Mouse (Mus musculus) embryonic facial prominence, embryonic 10.5 days (tissue): ENCODE measurements at regions not wholly inside any gene's neighbourhood (a gene's known extent, or its start where the extent isn't known, plus 50 kb on each side); places are given as distances from the start of the nearest gene placed in this dataset.
A peak's percentile ranks its signal among the peaks of the same experiment; 100 is the strongest.

ENCODE experiments used
- DNase-seq: peaks from one replicate; pipeline ENCODE4 v3.0.0-alpha.2; 2017; ENCODE audit warnings: low spot score
- H3K27ac ChIP-seq: fragments of 300-500 bp; sonication (generic); replicated peaks from 2 replicates; pipeline ENCODE4 v1.5.1; 2016; ENCODE audit warnings: mild to moderate bottlenecking
- H3K27me3 ChIP-seq: fragments of 300-500 bp; sonication (generic); replicated peaks from 2 replicates; pipeline ENCODE4 v1.6.1; 2016; ENCODE audit warnings: low read depth, mild to moderate bottlenecking; ENCODE audit not compliant: poor library complexity, severe bottlenecking
- H3K36me3 ChIP-seq: fragments of 300-500 bp; sonication (generic); replicated peaks from 2 replicates; pipeline ENCODE4 v1.6.1; 2016; ENCODE audit warnings: mild to moderate bottlenecking, moderate library complexity
- H3K4me1 ChIP-seq: fragments of 300-500 bp; sonication (generic); 2 replicates; pipeline ENCODE4 v1.6.1; 2016
- H3K4me3 ChIP-seq: fragments of 300-500 bp; sonication (generic); 2 replicates; pipeline ENCODE4 v1.5.1; 2016; ENCODE audit warnings: mild to moderate bottlenecking, moderate library complexity
- H3K9me3 ChIP-seq: fragments of 300-500 bp; sonication (generic); 2 replicates; pipeline ENCODE4 v1.6.1; 2016; ENCODE audit warnings: mild to moderate bottlenecking
- WGBS: fragments of 180-500 bp; shearing (Covaris S2); methylation state at CpG from one replicate; pipeline ENCODE4 v1.1.7; 2016; 5-methylcytosine and 5-hydroxymethylcytosine counted together

DNA sequence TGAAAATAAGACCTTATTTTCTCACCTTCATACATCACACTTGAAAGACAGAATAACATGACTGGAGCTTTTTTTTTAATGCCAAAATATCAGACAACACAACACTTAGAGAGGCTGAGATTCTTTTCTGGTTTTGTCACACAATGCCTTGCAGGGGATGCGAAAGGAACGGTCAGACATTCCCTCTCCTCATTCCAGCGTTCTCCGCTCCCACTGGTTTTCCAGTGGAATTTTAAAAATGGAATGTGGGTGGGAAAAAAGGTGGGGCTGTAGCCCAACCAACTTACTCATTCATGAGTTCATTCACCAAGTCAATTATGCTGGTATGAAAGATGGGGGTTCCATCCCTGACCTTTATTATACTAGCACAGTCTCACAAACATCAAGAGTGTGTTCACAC lies 169.6 kb upstream of the Erbb4 start:
- no peaks in the 10 kb centered on the region for H3K27me3 ChIP-seq
- H3K4me3 ChIP-seq = no peak overlapping the region
- no peak for DNase-seq
- H3K9me3 ChIP-seq = no peaks in the 10 kb centered on the region
- WGBS = 84% methylated on average over 4 of the region's 4 CpGs
- H3K27ac ChIP-seq = no peak overlapping the region
- H3K36me3 ChIP-seq = no peaks in the 10 kb centered on the region
- no peaks in the 10 kb centered on the region for H3K4me1 ChIP-seq

DNA sequence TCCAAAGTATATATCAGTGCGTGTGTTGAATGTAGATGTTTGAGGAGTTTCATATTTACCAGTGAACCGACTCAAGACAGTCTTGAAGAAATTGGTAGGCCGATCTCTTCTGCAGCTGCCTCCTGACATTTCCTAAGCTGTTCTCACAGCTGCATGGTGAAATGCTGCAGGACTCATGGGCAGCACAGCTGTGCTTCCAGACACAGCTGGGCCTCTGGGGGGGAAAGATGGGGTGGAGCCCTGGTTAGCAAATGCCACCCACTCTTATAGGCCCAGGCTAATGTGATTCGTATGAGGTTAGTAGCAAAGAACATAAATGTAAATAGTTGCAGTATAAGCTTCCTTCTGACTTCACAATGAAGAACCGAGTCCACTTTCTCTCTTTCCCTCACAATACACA lies 139.8 kb upstream of the Erbb4 start:
- no peak overlapping the region; the same call in 1 of the 2 replicates for H3K27ac ChIP-seq
- H3K36me3 ChIP-seq = no peaks in the 10 kb centered on the region
- DNase-seq = no peak
- no peaks in the 10 kb centered on the region for H3K27me3 ChIP-seq
- H3K9me3 ChIP-seq = no peaks in the 10 kb centered on the region
- no peaks in the 10 kb centered on the region for H3K4me1 ChIP-seq
- no peak overlapping the region for H3K4me3 ChIP-seq
- WGBS = 85% methylated on average over 5 of the region's 5 CpGs

DNA sequence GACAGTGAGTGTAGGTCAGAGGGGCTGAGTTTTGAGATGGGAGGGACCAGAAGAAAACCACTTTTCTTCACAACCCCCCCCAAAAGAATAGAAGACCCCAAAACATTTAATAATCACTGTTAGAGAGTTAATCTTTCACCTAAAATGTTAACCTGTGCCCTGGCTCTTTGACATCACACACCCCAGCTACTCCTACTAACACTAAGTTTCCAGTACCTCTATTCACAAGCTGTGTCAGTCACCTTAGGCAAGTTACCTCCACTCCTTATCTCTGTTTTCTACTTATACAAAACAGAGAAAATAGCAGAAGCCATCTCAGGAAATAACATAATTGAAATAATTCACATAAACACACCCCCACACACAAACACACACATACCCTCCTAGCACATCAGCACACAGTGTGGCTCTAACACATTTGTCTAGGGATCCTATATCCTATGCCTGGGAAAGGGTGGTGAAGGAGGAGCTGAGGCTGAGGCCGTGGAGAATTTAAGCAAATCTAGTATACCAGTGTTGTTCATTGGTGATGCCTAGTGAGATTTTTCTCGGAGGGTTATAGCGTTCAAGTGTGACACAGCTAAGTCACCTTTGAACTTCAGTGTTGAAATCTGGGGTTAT lies 134.5 kb upstream of the Erbb4 start:
- H3K27ac ChIP-seq = peak overlapping the region; percentile 74
- whole genome bisulfite sequencing = 80% methylated on average over 3 of the region's 3 CpGs
- DNase-seq = no peak
- H3K4me1 ChIP-seq = 0 out of 2 replicates have a peak, but pooled peaks cover 4% of the 10 kb centered on the region
- H3K9me3 ChIP-seq = no peaks in the 10 kb centered on the region
- H3K4me3 ChIP-seq = no peak overlapping the region
- no peaks in the 10 kb centered on the region for H3K36me3 ChIP-seq
- no peaks in the 10 kb centered on the region for H3K27me3 ChIP-seq

- H3K9me3 ChIP-seq = no peaks in the 10 kb centered on the region
- 0 out of 2 replicates have a peak, but pooled peaks cover 4% of the 10 kb centered on the region for H3K4me1 ChIP-seq
- H3K27me3 ChIP-seq = no peaks in the 10 kb centered on the region
- 23% methylated on average over 11 of the region's 11 CpGs for WGBS
- DNase-seq = peak; percentile 75
- peak overlapping the region; percentile 45 for H3K4me3 ChIP-seq
- H3K36me3 ChIP-seq = no peaks in the 10 kb centered on the region
- peak overlapping the region; percentile 74 for H3K27ac ChIP-seq
These were observed 133.8 kb upstream of the Erbb4 start for GRCm38 (mm10) chr1:69241502-69242214.

- H3K4me3 ChIP-seq = no peak overlapping the region
- no peaks in the 10 kb centered on the region for H3K27me3 ChIP-seq
- H3K9me3 ChIP-seq = no peaks in the 10 kb centered on the region
- no peaks in the 10 kb centered on the region for H3K4me1 ChIP-seq
- no peaks in the 10 kb centered on the region for H3K36me3 ChIP-seq
- no peak for DNase-seq
- no peak overlapping the region for H3K27ac ChIP-seq
These were observed 120.0 kb upstream of the Erbb4 start for GRCm38 (mm10) chr1:69227864-69228263.

GRCm38 (mm10) chr1:69212896-69213500 lies 105.1 kb upstream of the Erbb4 start:
- WGBS = 93% methylated on average over 1 of the region's 1 CpGs
- H3K36me3 ChIP-seq = no peaks in the 10 kb centered on the region
- H3K4me3 ChIP-seq = no peak overlapping the region
- no peaks in the 10 kb centered on the region for H3K4me1 ChIP-seq
- no peaks in the 10 kb centered on the region for H3K27me3 ChIP-seq
- no peak overlapping the region for H3K27ac ChIP-seq
- no peak for DNase-seq
- no peaks in the 10 kb centered on the region for H3K9me3 ChIP-seq

- Histone ChIP-seq H3K27me3 (no peaks in the 10 kb centered on the region), H3K36me3 (no peaks in the 10 kb centered on the region), H3K4me1 (no peaks in the 10 kb centered on the region), H3K9me3 (no peaks in the 10 kb centered on the region), H3K27ac (no peak overlapping the region), H3K4me3 (no peak overlapping the region)
- 79% methylated on average over 2 of the region's 2 CpGs for whole genome bisulfite sequencing
- no peak for DNase-seq
These were observed 94.9 kb upstream of the Erbb4 start for GRCm38 (mm10) chr1:69202745-69203144.

DNA sequence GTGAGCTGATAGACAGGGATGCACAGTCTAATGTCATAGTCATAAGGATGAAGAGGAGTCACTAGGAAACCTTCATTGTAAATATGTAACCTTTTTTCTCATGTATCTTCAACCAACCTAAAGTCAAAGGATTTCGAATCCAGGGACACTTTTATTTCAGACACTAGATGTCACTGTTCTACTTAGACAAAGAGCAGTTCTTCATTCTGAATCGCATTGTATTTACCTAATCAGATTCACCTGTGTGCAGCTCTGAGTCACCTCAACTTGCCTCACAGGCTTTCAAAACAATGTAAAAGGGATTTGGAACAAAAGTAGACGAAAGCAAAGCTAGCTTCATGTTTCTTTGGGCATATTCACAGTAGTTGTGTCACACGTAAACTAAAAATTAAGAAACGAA lies 57.3 kb upstream of the Erbb4 start:
- Histone ChIP-seq H3K27me3 (no peaks in the 10 kb centered on the region), H3K9me3 (no peaks in the 10 kb centered on the region), H3K27ac (no peak overlapping the region), H3K36me3 (no peaks in the 10 kb centered on the region), H3K4me1 (no peaks in the 10 kb centered on the region), H3K4me3 (no peak overlapping the region)
- 57% methylated on average over 5 of the region's 5 CpGs for WGBS
- DNase-seq = no peak
